Mouse (Mus musculus): ENCODE measurements around the gene Padi2.

GRCm38 (mm10) chr4:140948481-140948880, 42.3 kb downstream of the Padi2 start:
- TF ChIP-seq CTCF (conservative IDR thresholded peaks at IDR 0.05 in 1 of 2, IDR thresholded peaks at IDR 0.05 in 1 of 2; ENCODE audit: low read depth in 2 of 2, low read length in 2 of 2) (no peak), MAFK (IDR thresholded peaks at IDR 0.05; ENCODE audit: insufficient replicate concordance, low read length) (no peak), SMC3 (IDR thresholded peaks at IDR 0.05; ENCODE audit: low read depth, low read length) (no peak), POLR2AphosphoS2 (IDR thresholded peaks at IDR 0.05; ENCODE audit: low read depth, low read length) (no peak), CHD2 (IDR thresholded peaks at IDR 0.05; ENCODE audit: low read length) (no peak), E2F4 (IDR thresholded peaks at IDR 0.05; ENCODE audit: insufficient replicate concordance, low read depth, low read length) (no peak), ZC3H11A (IDR thresholded peaks at IDR 0.05; ENCODE audit: low read depth, low read length) (no peak), RAD21 (IDR thresholded peaks at IDR 0.05; ENCODE audit: low read depth, low read length) (no peak), EP300 (IDR thresholded peaks at IDR 0.05; ENCODE audit: low read length) (no peak), USF2 (conservative IDR thresholded peaks at IDR 0.05; ENCODE audit: low read depth, low read length) (no peak), KAT2A (IDR thresholded peaks at IDR 0.05; ENCODE audit: insufficient replicate concordance, low read length) (no peak)

All from CH12.LX (cell line).